Mouse (Mus musculus) liver, postnatal 0 days (tissue): ENCODE results near the gene Nr1d2. TPM values are rescaled to one million over a fixed set of nuclear protein-coding genes. Genes with fewer than 3 reads are reported as not detected.

ENCODE experiments used
- ATAC-seq: fragments of 200-750 bp; cut with Nextera tagmentation; 2 replicates; pipeline ENCODE4 v1.8.0; 2017; ENCODE audit warnings: mild to moderate bottlenecking, moderate library complexity
- DNase-seq: peaks from one replicate; pipeline ENCODE4 v3.0.0-alpha.2; 2016
- H3K27ac ChIP-seq: fragments of 300-500 bp; sonication (generic); 2 replicates; pipeline ENCODE4 v1.5.1; 2014; ENCODE audit warnings: antibody characterized with exemption, moderate library complexity, mild to moderate bottlenecking, low read depth
- H3K27me3 ChIP-seq: fragments of 300-500 bp; sonication (generic); 2 replicates; pipeline ENCODE4 v1.6.1; 2014; ENCODE audit warnings: low read length, control low read depth, mixed read lengths; ENCODE audit not compliant: insufficient read depth
- H3K36me3 ChIP-seq: fragments of 300-500 bp; sonication (generic); replicated peaks from 2 replicates; pipeline ENCODE4 v1.6.1; 2014; ENCODE audit warnings: mild to moderate bottlenecking, control low read depth, low read length, moderate library complexity, mixed read lengths; ENCODE audit not compliant: insufficient read depth
- H3K4me1 ChIP-seq: fragments of 300-500 bp; sonication (generic); 2 replicates; pipeline ENCODE4 v1.6.1; 2014; ENCODE audit warnings: antibody characterized with exemption, mild to moderate bottlenecking, control low read depth; ENCODE audit not compliant: insufficient read depth
- H3K4me2 ChIP-seq: fragments of 300-500 bp; sonication (generic); 2 replicates; pipeline ENCODE4 v1.6.1; 2014; ENCODE audit warnings: low read depth, mild to moderate bottlenecking, low read length, moderate library complexity, mixed read lengths
- H3K4me3 ChIP-seq: fragments of 300-500 bp; sonication (generic); 2 replicates; pipeline ENCODE4 v1.5.1; 2014; ENCODE audit warnings: low read depth, low read length
- H3K9ac ChIP-seq: fragments of 300-500 bp; sonication (generic); replicated peaks from 2 replicates; pipeline ENCODE4 v1.6.1; 2014; ENCODE audit warnings: mild to moderate bottlenecking, moderate library complexity
- H3K9me3 ChIP-seq: fragments of 300-500 bp; sonication (generic); 2 replicates; pipeline ENCODE4 v1.6.1; 2016; ENCODE audit warnings: mild to moderate bottlenecking, control low read depth, low read length, mixed read lengths
- CTCF ChIP-seq: sonication (generic); IDR thresholded peaks from 2 replicates; pipeline ENCODE4 v1.5.1; 2016; ENCODE audit warnings: antibody characterized with exemption, low read depth
- EP300 ChIP-seq: IDR thresholded peaks from 2 replicates; pipeline ENCODE4 v1.6.1; 2016; ENCODE audit warnings: antibody characterized with exemption, low read depth, mild to moderate bottlenecking
- WGBS: fragments of 180-500 bp; shearing (Covaris S2); extraction: QIAGEN DNeasy Blood & Tissue Kit; methylation state at CpG from one replicate; pipeline ENCODE4 v1.1.7; 2014; ENCODE audit not compliant: insufficient replicate concordance; 5-methylcytosine and 5-hydroxymethylcytosine counted together
- microRNA-seq: library from miRNA; unstranded; fragments of <30 nt; microRNA quantifications from one replicate; pipeline ENCODE4, GENCODE M21; 2016
- polyA plus RNA-seq: library from polyadenylated mRNA; unstranded; fragments of >200 nt; fragmentation: Nextera tagmentation; extraction: Ambion mirVana; gene quantifications from 2 replicates; pipeline ENCODE4 v1.2.1, GENCODE M21; 2015

Nr1d2 gene
- polyA plus RNA-seq, 1 experiment from 2014 or later: 6.2 TPM

DNA sequence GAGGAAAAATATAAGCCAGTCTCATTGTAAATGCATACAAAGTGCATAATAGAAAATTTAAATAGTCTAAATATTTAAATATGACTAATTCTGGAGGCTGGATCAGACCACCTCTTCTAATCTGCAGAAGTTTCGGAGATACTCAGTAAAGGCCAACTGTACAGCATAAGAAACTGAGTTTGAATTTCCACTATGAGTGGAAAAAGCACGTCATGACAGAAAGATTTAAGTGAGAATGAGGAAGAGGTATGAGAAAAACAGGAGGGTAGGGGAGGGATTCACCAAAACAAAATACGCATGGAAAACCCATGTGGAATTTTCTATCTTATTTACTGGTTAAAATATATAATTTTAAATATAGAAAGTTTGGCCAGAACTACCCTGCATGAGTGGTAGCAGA lies 71.3 kb downstream of the Nr1d2 start:
- WGBS: 72% methylated on average over 3 of the region's 3 CpGs
- Histone ChIP-seq H3K27me3 (no peaks in the 10 kb centered on the region), H3K4me2 (no peak overlapping the region), H3K27ac (no peak overlapping the region), H3K4me1 (no peaks in the 10 kb centered on the region), H3K36me3 (no peaks in the 10 kb centered on the region), H3K9me3 (no peaks in the 10 kb centered on the region), H3K9ac (no peak overlapping the region), H3K4me3 (no peak overlapping the region)
- no peak for ATAC-seq
- DNase-seq: no peak
- TF ChIP-seq EP300 (no peak), CTCF (no peak)

DNA sequence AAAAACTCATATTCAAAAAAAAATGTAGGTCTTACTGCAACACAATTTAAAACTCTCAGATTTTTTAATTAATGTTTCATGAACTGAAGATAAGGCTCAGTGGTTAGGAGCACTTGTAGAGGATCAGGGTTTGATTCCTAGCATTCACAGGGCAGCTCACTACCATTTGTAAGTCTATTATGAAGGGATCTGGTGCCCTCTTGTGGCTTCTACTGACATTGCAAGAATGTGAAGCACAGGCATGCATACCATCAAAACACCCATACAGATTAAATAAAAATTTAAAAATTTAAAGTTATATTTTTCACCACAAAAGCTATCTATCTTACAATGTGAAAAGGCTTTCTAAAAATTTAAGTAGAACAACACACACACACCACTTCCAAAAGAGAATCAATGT lies 71.9 kb downstream of the Nr1d2 start:
- no peak overlapping the region for H3K9ac ChIP-seq
- no peak for ATAC-seq
- TF ChIP-seq EP300 (no peak), CTCF (peak; percentile 68)
- H3K4me2 ChIP-seq: no peak overlapping the region
- H3K36me3 ChIP-seq: no peaks in the 10 kb centered on the region
- H3K27me3 ChIP-seq: no peaks in the 10 kb centered on the region
- no peaks in the 10 kb centered on the region for H3K4me1 ChIP-seq
- H3K9me3 ChIP-seq: no peaks in the 10 kb centered on the region
- H3K4me3 ChIP-seq: no peak overlapping the region
- no peak overlapping the region for H3K27ac ChIP-seq
- DNase-seq: peak; percentile 30

Small RNA genes within 50 kb of the gene (microRNA-seq; reads per million reads assigned to microRNA genes)
- not detected for gene Gm44469

Other genes starting within 250 kb of the Nr1d2 start
- gene Nkiras1, start 32.0 kb upstream of the Nr1d2 start, polyA plus RNA-seq: 19.1 and 20.1 TPM in 2 replicates
- 224 and 240 TPM in 2 replicates for gene Rpl15, start 32.3 kb upstream of the Nr1d2 start, polyA plus RNA-seq
- gene Ube2e1, start 92.7 kb upstream of the Nr1d2 start, polyA plus RNA-seq: 40.8 and 43.5 TPM in 2 replicates